Mouse (Mus musculus) T-helper 17 cell (primary cell): ENCODE data around the gene Diaph3.
"Not testable (repeated sequence)": the region's sequence is repeated elsewhere in the genome, so short reads cannot be mapped to it uniquely, and the experiment has no call there.

Source experiments
- in situ Hi-C, 2 experiments: fragments of 300-600 bp; cut with MboI, MseI; formaldehyde crosslinking; loops; 1 replicate in 1 of 2; 2 replicates in 1 of 2; pipeline ENCODE4 v1.15.1; 2025; ENCODE audit warnings: high pct_unique_total_duplicates in 2 of 2

Gene Diaph3

DNA sequence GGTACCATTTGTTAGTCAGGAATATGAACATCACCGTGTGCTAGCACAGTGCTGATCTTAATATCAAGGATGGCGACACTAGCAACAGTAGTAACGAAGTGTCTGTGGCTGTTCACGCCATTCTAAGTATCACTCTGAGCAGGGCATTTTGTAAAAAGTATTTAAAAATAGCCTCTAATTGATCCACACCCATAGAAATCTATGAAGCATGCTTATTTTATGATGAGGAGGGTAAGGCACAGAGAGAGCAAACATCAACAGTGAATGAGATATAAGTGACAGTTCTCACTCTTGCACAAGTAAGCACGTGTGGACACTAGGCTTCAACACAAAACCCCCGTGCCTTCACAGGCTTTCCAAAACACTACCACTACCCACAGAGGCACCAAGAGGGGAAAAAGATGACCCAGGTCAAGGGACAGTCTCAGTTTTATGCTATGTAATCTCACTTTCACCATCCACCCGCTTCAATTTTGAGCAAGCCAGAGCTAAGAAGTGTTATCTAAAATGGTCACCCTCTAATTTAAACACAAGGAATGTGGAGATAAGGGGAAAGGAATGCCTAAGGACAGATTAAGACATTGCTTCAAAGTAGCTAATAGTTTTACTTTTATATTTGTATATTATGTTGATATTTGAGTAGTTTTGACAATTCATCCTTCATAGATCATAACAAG, 399.0 kb downstream of the Diaph3 start:
- in situ Hi-C loops = no loop called here

DNA sequence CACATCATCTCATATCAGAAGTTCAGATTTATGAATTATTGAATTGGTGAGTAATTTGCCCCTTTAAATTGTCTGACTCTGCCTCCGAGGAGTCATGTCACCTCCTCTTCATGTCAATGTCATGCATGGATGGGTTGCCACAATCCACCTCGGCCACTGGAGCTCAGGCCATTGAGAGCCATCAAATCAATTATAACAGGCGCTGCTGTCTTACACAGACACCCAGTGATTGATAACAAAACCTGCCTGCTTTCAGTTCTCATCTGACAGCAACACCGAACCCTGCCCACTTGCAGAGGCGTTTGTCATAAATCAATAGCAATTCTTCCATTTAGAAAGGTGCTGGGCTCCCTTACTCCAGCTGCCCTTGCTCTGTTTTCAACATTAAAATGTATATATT, 402.1 kb downstream of the Diaph3 start:
- in situ Hi-C loops = no loop called here

DNA sequence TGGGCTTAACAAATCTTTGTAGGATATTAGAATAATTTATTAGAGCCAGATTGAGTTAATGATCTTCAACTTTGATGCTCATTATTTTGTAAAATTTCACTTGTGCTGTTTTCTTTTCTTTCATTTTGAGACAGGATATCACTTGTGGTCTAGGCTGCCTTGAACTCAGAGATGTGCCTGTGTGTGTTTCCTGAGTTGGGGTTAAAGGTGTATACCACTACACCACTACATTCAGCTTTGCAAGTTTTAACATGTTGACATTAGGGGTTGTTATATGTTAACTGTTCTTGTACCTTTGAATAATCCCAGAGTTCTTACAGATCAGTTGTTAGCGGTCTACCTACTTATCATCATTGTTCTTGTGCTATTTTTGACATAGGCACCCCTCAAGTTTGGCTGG, 404.4 kb downstream of the Diaph3 start:
- in situ Hi-C loops = no loop called here

DNA sequence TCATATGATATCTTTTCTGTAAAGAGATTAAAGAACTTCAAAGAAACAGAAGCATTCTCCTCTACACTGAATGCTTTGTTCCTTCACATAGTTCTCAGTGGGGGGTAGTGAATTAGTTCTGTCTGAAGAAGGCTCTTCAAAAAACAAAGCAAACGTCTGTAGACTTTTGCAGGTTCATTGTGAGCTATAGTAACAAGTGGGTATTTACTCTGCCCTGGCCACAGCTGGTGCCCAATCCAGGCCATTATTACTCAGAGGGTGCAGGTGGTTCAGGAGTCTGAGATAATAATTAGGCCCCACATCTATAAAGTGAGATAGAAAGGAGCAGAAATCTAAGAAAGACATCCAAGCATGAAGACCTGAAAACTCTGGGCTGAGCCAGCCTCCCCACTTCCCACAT, 409.7 kb downstream of the Diaph3 start:
- in situ Hi-C loops = no loop called here

DNA sequence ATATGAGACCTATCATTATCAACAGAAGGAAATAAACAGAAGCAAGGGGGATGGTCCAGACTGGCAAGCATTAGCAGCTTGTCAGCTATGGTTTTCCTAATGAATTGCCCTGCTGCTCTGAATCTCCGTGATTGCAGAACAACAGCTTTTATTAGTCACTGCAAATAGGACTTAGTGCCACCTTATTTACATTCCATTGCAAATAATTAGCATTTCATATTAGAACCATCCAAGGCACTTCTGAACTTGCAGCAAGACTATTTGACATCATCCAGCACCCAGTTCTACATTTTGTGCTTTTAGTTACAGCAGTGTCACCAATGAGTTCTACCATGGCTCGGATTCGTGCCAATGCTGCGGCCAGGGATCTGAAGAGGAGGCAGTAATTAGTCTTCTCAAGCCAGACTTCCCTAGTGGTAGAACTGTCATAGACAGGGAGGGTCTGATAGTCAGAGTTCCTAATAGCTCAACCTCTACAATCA, 411.4 kb downstream of the Diaph3 start:
- in situ Hi-C loops = no loop called here

DNA sequence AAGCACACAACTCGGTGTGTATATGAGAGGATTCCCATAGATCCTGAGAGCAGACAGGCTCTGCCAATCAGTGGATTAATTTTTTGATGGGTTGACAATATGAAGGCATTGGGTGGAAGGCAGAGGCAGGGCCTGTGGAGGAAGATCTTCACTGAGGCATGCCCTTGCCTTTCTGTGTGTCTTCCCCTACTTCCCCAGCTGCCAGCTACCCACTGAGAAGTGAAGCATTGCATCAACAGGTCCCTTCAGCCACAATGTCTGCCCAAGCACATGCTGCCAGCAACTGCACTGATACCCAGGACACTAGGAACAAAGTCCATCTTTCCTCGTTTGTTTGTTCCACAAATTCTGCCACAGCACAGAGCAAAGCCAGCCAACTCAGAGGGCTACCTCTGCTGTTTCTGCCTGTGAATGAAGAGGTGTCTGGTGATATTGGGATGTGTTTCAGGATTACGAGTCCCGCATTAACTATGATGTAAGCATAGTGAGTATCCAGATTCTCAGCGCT, 413.4 kb downstream of the Diaph3 start:
- in situ Hi-C loops = no loop called here

DNA sequence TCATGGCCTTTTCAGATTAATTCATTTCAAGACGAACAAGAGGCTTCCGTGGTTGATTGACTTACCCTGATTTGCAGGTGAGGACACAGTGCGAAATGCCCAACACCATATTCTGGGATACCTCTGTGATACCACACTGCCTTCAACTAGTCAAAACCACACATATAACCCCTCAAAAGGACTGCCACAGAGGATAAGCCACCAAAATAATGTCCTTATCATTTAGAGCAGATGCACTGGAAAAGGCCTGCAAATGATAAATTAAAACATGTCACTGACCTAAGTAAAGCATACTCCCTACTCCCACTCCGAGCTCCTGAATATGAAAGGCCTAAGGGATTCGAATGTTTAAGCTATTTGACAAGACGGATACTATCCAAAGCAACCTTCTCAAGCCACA, 419.3 kb downstream of the Diaph3 start:
- in situ Hi-C loops = no loop called here

DNA sequence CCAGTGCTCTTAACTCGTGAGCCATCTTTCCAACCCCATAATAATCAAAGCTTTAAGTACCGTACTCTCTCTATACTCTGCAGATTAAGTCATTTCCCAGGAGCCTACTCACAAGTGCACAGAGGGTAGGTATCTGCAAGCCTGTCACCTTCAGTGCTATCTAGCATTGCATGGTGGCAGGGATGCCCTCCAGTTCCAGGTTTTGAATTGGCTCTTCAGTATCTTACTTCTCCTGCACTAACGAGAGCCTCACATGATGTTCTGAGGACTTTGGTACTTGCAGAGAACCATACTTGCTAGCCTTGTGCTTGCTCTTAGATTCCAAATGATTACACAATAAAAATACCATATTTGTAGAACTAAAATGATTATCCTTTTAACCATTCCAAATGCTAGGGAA, 420.0 kb downstream of the Diaph3 start:
- in situ Hi-C loops = no loop called here

DNA sequence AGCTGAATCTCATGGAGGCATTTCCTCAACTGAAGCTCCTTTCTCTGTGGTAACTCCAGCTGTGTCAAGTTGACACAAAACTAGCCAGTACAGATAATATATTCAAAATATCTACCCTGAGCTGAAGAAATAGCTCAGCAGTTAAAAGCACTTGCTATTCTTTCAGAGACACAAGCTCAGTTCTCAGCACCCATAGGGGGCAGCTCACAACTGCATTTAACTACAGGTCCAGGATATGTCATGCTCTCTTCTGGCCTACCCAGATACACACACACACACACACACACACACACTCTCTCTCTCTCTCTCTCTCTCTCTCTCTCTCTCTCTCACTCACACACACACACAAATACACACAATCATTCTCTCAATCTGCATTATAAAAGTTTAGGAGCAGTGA, 420.6 kb downstream of the Diaph3 start:
- in situ Hi-C loops = not testable (repeated sequence)

DNA sequence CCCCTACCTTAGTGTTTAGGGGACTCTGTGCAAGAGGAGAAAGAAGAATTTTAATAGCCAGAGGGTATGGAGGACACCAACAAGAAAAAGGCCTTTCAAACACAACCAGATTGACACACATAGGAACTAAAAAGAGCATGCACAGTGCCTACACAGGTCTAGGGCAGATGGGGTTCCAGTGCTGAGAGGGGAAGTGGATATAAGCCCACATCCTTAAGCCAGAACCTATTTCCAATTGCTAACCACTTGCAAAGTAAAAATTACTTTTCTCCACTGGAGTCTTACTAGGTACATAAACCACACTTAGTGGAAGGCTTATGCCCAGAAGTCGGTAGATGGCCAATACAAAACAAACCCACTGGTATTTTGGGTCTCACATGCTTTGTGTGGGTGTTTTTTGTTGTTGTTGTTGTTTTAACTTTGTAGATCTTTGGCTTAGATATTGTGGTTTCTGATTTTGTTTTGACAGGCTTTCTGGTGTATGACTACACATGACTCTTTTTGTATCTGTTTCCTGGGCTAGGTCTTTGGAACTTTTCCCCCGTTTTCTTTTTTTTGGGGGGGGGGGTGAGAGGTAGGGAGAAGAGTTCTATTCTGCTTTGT, 426.8 kb downstream of the Diaph3 start:
- in situ Hi-C loops = no loop called here

DNA sequence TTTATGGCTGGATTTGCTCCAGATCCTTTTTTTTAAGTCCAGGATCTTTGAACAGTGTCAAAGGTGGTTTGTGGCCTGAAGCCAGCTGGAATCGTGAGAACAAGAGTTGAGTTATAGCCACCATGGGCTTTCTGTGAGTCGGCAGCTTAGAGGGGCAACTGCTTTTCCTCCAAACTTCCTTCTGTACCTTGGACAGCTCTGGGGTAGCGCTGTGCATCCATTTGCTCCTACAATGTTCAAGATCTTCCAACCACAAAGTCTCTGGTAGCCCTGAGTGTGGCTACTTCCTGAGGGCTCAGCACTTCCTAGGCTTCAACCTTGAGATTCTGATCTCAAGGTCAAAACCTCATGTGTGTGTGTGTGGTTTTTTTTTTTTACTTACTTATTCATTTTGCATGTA, 437.0 kb downstream of the Diaph3 start:
- in situ Hi-C loops = no loop called here

DNA sequence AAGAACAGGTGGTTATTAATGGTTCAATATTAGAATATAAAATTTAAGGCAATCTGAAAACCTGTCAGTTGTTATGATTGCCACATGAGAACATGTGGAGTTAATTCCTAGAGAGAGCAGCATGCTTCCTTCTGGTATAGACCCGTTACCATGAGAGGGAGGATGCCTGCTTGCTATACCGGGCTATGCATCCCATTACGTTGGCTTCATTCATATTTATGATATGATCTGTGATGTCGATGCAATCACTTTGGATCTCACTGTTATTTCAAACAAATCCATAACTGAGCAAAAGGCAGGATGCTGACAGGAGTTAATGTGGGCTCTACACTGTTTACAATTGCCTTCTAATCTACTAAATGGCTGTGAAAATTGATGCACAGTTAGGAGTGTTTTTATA, 439.9 kb downstream of the Diaph3 start:
- in situ Hi-C loops = no loop called here

DNA sequence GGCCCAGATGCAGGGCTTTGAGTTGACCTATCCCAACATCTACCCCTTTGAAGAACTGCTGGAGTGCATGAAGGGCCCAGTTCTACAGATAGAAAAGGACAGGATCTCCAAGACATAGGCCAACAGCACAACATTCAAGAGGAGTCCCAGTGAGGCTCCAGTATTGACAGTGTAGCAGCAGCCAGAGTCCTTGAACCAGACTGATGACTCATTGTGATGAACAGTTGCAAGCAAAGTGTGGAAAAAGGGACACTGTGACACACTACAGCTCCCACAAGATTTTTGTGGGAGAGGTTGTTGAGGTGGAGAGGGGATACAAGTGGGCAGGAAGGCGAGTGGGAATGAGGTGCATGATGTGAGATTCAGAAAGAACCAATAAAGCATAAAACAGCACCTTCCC, 443.1 kb downstream of the Diaph3 start:
- in situ Hi-C loops = loop anchor here in 1 of 2 experiments (10.0 kb wide), 1 partner anchor 933 kb away; no protein-coding TSS in a partner anchor

DNA sequence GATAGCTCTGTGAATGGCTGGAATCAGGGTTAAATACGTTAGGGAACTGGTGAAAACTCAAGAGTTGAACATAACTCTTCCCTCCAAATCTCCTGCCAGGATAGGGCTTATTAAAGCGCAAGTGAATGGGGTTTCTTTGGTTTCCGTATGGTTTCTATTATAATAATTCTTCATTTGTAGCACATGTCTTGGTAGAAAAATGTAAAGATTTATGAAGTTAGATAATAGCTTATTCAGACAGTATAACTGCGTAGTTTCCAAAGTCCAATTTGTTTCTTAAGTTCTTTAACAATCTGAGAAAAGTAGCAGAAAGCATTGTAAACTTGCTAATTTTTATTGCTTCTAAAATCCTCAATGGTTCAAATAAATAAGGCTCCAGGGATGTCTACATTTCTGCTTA, 448.3 kb downstream of the Diaph3 start:
- in situ Hi-C loops = loop anchor here in 1 of 2 experiments (10.0 kb wide), 1 partner anchor 928 kb away; no protein-coding TSS in a partner anchor

DNA sequence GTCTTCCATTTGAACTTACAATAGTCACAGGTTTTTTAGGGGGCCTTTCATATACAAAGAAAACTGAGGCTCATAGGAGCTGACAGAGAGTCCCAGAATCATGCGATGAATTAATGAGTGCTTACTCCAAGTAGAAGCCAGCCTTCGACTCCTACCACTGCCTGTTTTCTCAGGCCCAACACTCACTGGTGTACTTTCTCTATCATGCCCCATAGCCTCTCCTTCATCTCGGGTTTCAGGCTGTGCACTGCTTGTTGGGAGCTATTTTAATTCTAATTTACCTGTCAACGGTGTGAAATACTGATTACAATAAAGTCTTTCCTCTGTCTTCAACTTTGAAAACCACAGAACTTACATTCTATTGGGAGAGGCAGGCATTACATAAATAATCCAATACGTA, 449.7 kb downstream of the Diaph3 start:
- in situ Hi-C loops = loop anchor here in 1 of 2 experiments (10.0 kb wide), 1 partner anchor 926 kb away; no protein-coding TSS in a partner anchor

DNA sequence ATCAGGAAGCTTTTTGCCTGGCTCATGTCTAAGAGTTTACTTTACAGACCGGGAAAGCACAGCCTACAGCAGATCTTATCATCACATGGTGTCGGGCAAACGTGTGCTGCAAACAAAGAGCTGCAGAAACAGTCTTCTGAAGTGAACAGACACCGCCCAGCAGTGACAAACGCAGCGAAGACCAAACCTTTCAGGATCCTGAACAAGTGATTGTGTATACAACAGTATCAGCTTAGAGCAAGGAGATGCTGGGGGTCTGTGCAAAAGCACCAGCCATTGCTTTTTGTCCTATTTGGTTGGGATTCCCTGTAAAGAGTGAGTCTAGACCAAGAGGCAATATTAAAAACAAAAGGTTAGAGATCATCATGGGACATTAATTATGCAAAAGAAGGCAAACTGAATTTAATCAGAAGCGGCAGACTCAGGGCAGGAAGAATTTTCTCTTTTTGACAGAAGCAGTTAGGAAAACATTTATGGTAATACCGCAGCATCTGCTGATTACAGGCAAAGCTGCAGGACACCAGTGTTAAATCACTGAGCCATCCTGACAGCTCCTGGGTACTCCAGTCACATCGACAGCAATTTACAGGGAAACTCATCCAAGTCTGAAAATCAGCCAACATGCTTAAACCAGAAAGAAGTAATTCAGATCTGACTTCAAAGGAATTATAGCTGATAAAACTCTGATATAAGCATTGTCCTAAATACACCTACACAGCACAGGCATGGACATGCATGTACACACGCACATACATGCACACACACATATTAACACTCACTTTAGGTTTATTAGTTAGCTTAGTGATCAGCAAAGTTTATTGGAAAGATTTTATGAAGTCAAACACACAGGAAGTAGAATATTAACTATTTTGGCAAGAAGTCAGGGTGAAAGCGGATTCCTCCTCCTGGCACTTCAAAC, 456.2 kb downstream of the Diaph3 start:
- in situ Hi-C loops = no loop called here

DNA sequence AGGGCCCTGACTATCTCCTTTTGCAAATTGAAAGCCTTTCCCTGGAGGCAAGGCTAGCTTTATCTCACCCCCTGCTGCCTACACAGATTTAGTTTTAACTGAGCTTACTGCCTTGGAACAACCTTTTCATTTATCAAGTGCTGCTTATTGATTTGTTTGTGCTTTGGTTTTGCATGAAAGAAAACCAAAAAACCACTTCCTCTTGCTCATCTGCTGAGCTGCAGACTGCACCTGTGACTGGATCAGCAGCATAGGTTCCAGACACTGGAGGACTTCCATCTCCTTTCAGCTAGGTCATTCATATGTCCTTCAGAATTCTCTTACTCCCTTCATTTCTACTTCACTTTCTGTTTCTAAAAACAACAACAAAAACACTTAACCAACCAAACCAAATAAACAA, 459.1 kb downstream of the Diaph3 start:
- in situ Hi-C loops = no loop called here

DNA sequence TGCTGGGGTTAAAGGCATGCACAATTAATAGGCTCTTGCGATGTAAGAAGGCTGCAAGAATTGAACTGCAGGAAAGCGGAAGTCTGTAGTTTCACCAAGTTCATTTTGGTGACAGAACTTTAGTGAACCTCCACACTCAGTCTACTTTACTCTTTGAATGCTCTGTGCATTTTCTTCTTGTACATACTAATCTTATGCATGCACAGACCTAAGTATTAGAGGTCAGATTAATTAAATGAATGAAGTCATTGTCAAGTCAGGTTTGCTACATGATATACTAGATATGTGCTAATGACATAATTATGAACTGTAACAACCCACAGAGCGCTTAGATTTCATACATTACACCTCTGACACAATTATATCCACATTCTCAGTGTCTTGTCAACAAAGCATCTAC, 462.0 kb downstream of the Diaph3 start:
- in situ Hi-C loops = no loop called here

DNA sequence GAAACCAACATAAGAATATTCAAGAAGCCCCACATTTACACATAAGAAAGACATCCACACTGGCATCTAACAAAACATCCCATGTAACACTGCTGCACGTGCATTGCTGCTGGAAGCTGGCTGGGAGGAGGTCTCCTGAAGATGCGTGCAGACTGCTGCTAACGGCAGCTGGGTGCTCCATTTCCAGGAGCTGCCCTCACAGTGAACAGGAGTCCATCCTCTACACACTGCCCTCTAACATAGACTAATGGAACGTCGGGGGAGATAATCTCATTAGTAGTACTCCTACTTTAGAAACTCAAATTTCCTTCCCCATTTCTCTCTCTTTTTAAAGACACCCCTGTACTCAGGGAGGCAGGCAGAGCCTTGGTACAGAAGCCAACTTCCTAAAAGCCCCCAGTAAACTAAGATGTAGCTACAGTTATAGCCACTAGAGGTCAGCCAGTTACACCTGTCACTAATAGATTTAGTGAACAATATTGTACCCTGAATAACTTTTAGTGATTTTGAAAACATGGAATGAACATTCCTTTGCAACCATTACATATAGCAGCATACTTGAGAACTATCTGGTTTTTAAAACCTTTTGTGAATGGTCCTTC, 462.8 kb downstream of the Diaph3 start:
- in situ Hi-C loops = no loop called here

DNA sequence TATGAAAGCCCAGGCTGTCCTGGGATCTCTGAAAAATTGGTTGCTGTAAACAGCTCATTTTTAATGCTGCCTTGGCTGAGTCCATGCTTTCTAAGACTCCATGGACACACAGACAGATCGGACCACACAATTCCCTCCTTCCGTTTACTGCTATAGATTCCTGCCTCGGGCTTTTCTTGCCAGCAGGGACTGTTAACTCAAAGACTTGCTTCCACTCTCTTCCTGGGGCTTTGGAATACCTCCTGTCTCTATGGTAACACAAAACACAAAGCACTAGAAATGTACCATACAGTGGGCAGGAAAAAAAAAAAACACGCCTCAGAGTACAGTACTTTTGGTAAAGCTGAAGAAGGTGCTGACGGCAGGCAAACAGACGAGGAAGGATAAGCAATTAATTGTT, 464.0 kb downstream of the Diaph3 start:
- in situ Hi-C loops = no loop called here

DNA sequence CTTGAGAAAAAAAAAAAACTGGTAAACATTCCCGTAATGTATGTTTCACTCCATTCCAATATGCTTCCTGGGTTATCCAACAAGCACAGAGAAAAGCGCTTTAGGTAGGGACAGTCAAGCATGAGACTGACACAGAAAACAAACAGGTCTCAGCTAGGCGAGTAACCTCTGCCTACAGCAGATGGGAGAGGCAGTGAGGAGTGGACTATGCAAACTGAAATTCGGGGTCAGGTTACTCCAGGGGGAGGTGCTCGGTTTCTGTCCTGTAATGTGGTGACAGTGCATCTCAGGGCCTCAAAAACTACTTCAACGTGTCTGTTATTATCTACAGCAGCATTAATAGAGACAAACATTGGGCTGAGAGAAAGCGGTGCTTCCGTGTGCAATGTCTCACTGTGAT, 465.7 kb downstream of the Diaph3 start:
- in situ Hi-C loops = no loop called here

DNA sequence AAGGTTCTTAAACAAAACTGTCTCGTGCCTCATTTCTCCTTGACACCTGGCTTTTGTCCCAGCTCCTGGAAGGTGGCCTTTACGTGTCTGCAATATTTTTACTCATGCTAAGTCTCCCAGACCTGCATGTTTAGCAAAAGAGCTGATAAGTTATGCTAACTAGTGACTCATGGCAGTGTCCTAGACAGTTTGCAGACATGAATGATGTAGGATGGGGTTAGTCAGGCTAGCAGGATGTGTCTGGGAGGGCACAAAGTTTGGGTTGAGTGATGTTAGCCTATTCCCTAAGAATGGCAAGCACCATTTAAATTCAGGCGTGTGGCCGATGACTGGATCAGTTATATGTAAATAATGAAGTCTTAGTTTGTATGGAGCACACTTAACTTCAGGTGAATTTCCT, 478.2 kb downstream of the Diaph3 start:
- in situ Hi-C loops = no loop called here
